Mouse (Mus musculus) kidney, adult 9 months (tissue): Measurements from ENCODE around the gene Tusc2.
"Not testable (repeated sequence)": the region's sequence is repeated elsewhere in the genome, so short reads cannot be mapped to it uniquely, and the experiment has no call there.

Experiments
- DNase-seq: peaks from one replicate; pipeline ENCODE4 v3.0.0; 2022

Tusc2 gene

DNA sequence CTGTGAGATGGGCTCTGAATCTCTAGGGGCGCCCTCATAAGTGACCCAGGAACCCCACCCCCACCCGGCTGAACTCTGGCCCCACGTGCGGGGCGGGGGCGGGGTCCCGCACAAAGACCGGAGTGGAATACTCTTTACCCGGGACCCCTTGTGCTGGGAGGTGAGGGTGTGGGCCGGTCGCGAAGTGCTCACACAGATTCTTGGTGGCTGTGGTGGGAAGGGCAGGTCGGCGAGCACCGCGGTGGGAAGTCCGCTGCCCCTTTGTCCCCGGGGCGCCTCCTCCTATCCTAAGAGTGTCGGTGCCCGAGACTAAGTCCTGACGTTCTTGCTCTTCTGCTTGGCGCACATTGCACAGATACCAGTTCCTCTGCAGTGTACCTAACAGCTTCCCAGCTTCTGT lies 6.2 kb downstream of the Tusc2 start:
- no peak for DNase-seq

DNA sequence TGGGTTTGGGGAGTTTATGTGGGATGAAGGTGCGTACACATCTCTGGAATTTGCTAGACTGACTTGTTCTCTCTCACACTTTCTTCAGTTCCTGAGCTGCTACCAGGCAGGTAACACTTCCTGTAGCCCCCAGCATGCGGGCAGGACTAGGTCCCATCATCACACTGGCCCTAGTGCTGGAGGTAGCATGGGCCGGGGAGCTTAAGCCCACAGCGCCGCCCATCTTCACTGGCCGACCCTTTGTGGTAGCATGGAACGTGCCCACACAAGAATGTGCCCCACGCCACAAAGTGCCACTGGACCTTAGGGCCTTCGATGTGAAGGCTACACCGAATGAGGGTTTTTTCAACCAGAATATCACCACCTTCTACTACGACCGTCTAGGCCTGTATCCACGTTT lies 7.0 kb downstream of the Tusc2 start:
- DNase-seq: no peak

DNA sequence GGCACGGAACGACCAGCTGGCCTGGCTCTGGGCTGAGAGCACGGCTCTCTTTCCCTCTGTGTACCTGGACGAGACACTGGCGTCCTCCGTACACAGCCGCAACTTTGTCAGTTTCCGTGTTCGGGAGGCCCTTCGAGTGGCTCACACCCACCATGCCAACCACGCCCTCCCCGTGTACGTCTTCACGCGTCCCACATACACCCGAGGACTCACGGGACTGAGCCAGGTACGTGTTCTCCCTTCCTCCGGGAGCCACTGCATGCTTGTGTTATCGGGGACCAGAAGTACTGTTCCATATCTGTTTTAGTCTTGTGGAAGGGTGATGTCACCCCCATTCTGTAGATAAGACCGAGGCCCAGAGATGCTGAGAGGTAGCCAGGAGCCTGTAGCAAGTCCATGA lies 7.8 kb downstream of the Tusc2 start:
- no peak for DNase-seq

DNA sequence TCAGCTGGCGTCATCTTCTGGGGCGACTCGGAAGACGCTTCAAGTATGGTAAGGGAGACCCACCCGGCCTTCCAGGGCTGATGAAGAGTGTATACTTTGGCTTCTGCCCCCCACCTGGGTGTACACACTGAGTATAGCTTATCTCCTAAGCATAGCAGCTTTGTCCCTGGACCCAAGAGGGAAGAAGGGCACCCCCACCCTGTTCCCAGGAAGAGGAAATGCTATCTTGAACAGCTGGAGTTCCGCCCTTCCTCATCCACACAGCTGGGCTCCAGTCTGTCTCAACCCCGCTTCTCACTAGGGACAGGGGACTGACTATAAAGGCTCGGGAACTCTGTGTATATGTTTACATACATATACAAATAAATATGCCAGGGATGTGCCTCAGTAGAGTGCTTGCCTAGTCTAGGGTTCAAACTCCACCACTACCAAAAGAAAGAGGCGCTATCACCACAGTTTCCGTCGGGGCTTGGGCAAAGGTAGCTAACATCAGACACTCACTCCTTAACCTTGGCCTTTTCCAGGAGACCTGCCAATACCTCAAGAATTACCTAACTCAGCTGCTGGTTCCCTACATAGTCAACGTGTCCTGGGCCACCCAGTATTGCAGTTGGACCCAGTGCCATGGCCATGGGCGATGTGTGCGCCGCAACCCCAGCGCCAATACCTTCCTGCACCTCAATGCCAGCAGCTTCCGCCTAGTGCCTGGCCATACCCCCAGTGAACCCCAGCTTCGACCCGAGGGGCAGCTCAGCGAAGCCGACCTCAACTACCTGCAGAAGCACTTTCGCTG lies 8.7 kb downstream of the Tusc2 start:
- DNase-seq: peak; percentile 71

DNA sequence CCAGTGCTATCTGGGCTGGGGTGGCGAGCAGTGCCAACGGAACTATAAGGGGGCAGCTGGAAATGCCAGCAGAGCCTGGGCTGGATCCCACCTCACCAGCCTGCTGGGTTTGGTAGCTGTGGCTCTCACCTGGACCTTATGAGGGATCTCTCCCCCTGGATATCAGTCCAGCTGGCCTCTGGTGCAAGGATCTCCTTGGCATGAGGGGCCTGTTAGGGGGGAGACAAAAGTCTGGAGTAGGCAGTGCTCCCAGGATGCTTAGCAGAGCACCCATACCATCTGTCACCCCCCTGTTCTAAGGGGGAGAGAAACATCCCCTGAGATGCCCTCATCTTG lies 9.2 kb downstream of the Tusc2 start:
- DNase-seq: no peak

DNA sequence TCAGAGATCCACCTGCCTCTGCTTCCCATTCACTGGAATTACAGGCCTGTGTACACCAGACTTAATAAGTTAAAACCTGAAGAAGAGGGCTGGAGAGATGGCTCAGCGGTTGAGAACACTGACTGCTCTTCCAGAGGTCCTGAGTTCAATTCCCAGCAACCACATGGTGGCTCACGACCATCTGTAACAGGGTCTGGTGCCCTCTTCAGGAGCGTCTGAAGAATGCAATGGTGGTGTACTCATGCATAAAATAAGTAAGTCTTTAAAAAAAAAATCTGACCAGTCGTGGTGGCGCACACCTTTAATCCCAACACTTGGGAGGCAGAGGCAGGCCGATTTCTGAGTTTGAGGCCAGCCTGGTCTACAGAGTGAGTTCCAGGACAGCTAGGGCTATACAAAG lies 10.7 kb downstream of the Tusc2 start:
- not testable (repeated sequence) for DNase-seq

DNA sequence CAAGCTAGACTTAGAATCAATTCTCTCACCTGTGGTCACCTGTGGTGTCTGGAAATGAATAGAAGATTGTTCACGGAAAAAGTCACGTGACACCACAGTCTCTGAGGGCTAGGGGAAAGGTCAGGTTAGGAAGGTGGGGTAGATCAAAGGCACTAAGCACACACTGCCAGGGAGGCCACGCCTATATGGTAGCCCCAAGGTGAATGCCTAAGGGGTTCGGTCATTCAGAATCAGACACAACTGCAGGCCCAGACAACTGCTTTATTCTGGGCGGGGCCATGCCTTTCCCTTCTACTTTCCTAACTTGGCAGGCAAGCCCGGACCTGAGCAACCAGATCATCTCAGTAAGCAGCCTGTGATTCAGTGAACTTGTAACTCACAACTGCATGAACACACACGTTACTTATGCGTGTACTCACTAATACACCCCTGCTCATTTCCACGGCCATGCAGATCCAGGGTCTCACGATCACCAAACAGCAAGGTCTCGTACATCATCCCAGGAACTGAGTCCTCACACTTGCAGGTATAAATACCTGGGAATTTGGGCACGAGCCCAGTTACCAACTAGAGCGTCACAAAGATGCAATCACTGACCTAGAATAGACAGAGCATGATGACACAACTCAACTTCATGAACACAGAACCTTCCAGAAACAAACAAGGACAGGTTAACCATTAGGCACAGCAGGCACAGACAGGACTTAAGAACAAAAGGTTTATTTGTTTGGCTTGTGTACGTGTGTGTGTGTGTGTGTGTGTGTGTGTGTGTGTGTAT lies 12.7 kb downstream of the Tusc2 start:
- DNase-seq: peak; percentile 70

DNA sequence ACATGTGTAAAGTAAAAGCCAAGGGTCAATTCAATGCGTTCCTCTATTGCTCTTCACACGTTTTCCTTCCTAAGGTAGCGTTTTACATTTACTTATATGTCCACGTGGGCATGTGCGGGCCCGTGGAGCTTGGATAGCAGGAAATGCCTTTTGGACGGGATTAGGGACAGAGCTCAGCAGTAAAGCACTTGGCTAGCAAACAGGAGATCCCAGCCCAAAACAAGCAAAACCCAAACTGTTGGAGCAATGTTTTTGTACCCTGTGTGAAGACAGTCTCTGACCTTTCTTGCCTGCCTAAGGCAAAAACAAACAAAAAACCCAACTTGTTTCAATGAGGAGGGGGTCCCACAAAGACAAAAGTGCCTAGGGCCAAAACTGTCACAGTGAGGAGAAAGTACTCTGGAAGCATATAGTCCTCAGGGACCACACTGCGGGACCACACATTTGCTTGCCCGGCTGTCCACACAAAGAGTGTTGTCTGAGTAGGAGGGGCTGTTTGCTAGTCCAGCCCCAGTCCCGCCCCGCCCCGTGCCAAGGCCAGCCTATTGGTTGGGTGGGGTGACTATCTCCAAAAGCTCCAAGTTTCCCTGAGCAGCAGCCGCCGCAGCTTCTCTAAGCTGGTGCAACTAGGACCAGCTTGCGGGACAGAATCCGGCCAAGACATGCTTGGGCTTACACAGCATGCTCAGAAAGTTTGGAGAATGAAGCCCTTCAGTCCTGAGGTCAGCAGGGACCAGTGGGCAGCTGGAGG lies 13.5 kb downstream of the Tusc2 start, which contains the start of gene Hyal1:
TSS of gene Hyal1 (plus strand) at position 571 of the 751 bp plus-strand sequence.
- DNase-seq: peak; percentile 86

DNA sequence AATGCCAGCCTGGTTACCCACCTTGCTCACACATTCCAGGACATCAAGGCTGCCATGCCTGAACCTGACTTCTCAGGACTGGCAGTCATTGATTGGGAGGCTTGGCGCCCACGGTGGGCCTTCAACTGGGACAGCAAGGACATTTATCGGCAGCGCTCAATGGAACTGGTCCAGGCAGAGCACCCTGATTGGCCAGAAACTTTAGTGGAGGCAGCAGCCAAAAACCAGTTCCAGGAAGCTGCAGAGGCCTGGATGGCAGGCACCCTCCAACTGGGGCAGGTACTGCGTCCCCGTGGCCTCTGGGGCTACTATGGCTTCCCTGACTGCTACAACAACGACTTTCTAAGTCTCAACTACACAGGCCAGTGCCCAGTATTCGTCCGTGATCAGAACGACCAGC lies 14.8 kb downstream of the Tusc2 start:
- DNase-seq: no peak

DNA sequence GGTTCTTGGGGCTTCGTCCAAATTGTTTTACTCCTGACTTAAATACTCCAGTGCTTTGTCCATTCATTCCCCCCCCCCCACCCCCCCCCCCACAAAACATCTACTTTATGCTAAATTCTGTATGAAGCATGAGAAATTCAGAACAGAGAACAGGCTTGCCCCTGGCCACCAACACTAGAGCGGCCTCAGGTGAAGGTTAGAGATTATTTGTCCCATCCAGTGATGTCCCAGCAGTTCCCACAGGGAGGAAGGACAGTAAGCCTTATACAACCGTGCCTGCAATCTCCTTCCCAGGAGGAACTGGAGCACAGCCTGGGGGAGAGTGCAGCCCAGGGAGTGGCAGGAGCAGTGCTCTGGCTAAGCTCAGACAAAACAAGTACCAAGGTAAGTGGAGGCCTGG lies 15.5 kb downstream of the Tusc2 start, which contains the start of gene Naa80:
TSS of gene Naa80 (plus strand) at position 301 of the 400 bp plus-strand sequence.
- DNase-seq: no peak

DNA sequence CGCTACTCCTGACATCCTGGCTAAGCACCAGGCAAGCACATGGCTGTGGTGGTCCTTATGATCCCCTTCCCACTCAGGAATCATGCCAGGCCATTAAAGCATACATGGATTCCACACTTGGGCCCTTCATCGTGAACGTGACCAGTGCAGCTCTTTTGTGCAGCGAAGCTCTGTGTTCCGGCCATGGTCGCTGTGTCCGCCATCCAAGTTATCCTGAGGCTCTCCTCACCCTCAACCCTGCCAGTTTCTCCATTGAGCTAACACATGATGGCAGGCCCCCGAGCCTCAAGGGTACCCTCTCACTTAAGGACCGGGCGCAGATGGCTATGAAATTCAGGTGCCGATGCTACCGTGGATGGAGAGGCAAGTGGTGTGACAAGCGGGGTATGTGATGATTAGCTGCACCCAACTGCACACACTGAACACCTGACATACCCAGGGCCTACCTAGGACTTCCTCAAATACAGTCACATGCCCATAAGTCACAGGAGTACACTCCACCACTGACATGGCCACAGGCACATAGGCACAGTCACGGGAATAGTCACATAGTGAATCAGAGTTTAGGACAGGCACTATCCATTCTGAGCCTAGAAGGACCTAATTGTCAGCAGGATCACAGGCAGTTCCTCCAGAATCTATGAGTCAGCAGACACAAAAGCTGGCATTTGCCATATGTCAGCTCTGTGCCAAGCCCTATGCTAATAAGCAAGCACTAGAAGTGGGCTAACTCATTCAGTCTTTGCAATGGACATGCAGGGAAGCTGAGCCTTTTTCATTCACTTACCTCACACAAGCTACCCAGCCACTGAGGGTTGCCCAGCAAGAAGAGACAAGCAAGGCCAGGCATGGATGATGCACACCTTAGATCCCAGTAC lies 16.2 kb downstream of the Tusc2 start:
- no peak for DNase-seq

DNA sequence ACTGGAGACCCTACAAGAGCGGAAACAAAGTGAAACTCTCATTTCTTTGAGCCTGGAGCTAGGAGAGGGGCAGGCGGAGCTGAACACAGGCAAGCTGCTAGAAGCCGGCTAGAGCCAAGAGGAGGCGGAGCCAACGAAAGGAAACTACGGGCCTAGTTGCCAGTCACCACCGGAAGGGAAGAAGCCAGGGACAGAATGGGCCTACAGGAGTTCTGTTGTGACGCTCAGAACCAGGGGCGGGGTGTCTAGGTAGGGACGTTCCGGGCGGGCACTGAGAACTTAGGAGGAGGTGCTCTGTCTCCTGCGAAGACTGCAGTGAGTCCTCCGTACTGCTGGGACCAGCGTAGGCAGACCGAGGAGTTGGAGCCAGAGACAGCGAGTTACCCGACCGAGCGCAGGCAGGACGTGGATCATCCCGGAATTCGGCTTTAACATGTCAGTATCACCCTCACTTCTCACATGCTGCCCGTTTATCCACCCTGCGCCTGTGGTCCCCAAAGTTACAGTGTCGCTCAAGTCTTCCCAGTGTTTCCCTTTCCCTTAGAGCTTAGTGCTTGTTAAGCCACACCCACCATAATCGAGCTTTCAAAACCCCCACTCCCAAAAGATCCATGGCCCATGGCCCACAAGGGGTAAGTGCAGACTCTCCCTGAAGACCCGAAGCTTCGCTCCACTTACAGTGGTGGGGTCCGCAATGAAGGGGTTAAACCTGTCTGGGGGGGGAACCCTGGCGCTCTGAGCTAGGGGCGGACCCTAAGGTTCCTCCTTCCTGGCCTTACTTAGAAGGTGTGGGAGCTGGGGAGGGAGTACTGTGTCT lies 17.7 kb downstream of the Tusc2 start, which contains the start of gene Hyal3:
TSS of gene Hyal3 (plus strand) at position 318 of the 817 bp plus-strand sequence.
- peak; percentile 97 for DNase-seq

DNA sequence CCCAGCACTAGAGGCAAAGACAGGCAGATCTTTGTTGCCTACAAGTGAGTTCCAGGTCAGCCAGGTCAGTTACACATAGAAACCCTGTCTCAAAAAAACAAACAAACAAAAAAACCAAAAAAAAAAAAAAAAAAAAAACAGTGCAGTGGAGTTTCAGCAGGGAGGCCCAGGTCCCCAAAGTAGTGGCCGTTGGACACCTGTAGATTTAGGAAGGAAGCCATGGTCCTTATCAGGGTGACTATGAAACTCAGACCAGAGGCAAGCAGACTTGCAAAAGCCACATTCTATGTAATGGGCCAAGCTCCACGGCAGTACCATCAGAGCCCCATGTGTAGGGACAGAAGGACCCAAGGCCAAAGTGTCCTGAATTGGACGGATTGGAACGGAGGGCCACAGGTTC lies 18.5 kb downstream of the Tusc2 start:
- DNase-seq: no peak

DNA sequence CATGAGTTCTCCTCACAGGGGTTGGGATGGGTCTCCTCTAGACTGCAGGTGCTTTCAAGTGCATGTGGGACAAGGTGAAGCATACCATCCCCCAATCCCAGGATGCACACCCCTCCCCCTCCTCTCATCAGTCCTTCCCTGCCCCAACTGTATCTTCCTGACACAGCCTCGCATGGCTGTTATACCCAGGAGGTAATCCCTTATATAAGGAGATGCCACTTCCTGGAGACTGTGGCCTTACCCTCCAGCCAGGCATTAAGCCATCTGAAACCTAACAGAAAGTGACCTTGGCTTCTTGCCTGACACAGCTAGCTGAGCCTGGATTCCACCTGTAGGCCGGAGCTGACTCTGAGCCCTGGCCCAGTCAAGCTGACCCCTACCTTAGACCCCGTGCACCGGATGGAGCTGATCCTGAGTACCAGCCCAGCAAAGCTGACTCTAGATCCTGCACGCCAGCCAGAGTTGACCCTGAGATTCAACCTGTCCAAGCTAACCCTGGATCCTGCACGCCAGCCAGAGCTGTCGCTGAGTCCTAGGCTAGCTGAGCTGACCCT lies 19.5 kb downstream of the Tusc2 start:
- DNase-seq: peak; percentile 61

DNA sequence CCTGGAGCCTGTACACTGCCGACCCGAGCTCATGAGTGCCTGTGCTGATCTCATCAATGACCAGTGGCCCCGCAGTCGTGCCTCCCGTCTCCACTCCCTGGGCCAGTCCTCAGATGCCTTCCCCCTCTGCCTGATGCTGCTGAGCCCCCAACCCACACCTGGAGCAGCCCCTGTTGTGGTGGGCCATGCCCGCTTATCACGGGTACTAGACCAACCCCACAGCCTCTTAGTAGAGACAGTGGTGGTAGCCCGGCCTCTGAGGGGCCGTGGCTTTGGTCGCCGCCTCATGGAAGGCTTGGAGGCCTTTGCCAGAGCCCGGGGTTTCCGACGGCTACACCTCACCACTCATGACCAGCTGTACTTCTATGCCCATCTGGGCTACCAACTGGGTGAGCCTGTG lies 20.1 kb downstream of the Tusc2 start:
- no peak for DNase-seq

DNA sequence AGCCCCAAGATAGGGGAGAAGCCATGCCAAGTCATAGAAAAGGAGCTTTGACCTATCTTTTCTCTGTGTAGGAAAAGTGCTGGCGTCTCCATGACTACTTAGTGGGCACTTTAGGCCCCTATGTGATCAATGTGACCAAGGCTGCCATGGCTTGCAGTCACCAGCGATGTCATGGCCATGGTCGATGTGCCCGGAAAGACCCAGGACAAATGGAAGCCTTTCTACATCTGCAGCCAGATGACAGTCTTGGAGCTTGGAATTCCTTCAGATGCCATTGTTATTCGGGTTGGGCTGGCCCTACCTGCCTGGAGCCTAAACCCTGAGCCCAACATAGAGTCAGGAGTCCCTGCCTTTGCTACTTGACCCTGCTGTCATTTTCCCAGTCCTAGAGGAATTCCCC lies 23.4 kb downstream of the Tusc2 start:
- DNase-seq: no peak

DNA sequence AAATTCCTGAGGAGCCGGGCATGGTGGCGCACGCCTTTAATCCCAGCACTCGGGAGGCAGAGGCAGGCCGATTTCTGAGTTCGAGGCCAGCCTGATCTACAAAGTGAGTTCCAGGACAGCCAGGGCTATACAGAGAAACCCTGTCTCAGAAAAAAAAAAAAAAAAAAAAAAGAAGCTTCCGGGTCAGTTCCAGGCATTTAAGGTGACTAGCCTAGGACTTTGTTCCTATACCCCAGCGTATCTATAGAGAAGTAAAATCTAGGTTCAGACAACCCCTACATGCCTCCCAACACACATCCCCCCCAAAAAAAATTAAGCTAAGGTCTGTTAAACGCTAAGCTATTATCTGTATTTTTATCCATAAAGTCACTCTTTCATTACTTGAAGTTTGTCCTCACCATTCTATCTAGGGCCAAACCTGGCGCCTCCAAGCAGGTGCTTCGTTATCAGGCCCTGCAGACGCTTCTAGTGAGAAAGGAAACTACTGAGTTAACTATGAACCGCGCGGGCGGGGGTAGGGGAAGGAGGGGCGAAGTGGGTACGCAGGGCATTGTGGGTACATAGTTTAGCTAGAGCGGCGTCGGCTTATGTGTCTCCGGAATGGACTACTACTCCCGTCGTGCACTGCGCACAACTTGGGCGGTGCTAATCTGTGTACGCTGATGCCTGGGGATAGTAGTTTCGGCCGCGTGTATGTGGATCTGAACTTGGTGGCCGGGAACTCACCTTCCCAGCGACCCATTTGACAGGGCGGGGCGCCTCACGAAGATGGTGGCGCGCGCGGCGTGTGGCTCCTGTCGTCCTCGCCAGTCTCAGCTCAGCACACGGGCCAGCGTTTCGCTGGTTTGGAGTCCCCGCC lies 24.1 kb downstream of the Tusc2 start, which contains the start of gene Ifrd2:
TSS of gene Ifrd2 (plus strand) at position 669 of the 859 bp plus-strand sequence.
- peak; percentile 100 for DNase-seq

DNA sequence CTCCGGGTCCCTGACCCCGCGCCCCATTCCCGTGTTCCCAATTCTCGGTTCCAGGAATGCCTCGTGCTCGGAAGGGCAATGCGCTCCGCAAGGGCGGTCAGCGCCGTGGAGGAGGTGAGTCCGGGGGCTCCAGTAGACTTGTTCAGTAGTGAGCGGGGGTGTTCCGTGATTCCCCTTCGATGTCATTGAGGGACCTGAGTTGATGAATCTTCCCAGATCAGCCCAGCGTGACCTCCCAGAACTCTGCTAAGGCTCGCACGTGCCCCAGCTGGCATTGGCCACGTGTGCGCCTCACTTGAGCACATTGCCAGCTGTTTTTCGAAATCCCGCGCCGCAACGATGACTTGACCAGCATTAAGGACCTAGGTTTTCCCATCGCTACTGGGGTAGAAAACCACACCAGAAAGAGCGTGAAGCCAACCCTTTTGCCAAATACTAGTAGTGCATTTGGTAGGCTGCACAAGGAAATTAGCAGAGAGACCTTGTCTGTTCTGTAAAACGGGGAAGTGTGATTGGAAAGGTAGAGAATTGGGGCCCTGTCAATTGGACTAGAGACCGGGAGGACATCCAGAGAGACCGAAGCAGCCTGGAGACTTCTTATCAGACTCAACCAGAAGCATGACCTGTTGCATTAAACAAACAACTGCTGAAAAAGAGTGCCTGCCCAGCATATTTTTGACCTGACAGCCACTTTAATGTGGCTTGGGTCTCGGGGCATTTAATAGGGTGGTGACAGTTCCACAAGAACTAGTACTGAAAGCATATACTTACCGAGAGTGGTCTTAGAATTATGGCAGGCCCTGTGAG lies 25.0 kb downstream of the Tusc2 start:
- DNase-seq: peak; percentile 82
